Mouse (Mus musculus): Measurements from ENCODE around the gene Set.
"Not testable (repeated sequence)": the region's sequence is repeated elsewhere in the genome, so short reads cannot be mapped to it uniquely, and the experiment has no call there.

Gene Set

DNA sequence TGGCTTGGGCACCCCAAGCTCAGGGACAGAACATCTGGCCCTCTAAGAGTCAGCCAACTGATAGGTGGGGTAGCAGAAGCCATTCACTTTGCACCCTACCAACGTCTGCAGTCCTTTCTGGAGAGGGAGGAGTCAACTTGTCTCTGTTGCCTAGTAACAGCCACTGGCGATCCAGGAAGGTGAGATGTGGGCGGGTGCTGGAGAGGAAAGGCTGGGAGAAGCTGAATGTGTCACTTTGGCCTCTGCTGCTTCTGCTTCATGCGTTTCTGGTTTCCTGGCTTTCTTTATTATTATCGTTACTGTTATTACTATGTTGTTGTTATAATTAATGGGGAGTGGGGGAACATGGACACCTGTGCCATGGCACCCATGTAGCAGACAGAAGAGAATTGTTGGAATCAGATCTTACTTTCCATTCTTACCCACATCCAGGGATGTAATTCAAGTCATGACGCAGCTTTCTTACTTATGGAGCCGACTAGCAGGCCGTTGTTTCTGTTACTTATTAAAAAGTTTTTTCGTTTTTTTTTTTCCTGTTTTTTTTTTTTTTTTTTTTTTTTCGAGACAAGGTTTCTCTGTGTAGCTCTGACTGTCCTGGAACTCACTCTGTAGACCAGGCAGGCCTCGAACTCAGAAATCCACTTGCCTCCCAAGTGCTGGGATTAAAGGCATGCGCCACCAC is at the start of gene Set:
Gene Set, plus strand, starts transcription at position 156 of the 682 bp plus-strand sequence.
- DNase-seq, result no peak

DNA sequence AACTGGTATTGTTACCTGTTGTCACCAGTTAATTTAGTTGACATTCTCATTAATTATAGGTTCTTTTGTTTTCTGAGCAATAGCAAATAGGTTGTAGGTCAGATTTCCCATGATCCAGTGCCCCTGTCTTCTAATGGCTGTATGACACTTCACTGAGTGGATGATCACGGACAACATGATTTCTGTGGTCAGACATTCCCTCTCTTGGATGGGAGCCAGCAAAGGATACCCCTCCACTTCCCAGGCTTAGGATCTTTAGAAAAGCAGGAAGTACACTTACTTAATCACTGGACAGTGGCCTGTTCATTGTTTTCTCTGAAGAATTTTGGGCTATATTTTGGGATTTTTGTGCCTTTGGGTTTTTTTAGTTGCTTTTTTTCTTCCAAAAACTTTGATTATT is 48.1 kb upstream of the Set start:
- no peak for DNase-seq

DNA sequence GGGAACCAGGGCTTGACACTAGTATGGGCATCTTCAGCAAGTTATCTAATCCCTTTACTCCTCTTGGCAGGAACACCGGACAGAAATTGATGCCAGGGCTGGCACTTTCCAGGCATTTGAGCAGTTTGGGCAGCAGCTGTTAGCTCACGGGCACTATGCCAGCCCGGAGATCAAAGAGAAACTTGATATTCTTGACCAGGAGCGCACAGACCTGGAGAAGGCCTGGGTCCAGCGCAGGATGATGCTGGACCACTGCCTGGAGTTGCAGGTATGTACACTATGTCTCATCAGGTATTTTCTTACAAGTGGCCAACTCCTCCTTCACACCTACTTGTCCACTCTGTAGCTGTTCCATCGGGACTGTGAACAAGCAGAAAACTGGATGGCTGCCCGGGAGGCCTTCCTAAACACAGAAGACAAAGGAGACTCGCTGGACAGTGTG is 46.3 kb upstream of the Set start:
- DNase-seq, result peak; percentile 96

DNA sequence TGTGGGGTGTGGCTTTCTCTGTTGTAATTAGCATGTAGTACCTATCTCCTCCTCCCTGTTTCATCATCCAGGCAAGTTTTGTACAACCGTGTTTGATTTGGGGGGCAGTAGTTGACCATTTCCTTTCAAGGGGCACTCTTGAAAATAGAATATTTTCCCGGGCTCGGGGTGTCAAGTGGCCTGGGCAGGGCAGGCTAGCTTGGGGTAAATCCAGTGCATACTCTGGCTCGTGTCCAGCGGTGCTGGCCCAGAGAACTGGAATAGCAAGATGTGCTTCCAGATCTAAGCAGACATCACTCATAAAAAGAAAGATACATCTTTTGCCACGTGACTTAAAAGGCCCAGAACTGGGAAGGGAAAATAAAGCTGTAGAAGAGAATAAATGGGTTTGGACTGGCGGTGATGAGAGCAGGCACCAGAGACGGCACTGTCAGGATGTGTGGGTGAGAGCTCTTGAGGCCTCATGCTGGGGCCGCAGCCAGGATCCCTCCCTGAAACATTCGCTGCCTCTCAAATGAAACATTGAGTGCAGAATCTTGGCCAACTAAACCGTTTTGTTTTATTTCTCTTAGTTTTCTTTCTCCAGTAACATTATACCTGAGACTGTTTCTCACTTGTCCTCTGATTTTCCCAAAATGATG is 42.7 kb upstream of the Set start:
- peak; percentile 91 for DNase-seq

GRCm38 (mm10) chr2:30025454-30025853 is 31.7 kb upstream of the Set start:
- DNase-seq, result peak; percentile 93

GRCm38 (mm10) chr2:30026997-30027396 is 30.2 kb upstream of the Set start:
- DNase-seq, result no peak

GRCm38 (mm10) chr2:30032244-30032846 is 24.8 kb upstream of the Set start:
- peak; percentile 90 for DNase-seq

GRCm38 (mm10) chr2:30032957-30033356 is 24.2 kb upstream of the Set start:
- peak; percentile 88 for DNase-seq

DNA sequence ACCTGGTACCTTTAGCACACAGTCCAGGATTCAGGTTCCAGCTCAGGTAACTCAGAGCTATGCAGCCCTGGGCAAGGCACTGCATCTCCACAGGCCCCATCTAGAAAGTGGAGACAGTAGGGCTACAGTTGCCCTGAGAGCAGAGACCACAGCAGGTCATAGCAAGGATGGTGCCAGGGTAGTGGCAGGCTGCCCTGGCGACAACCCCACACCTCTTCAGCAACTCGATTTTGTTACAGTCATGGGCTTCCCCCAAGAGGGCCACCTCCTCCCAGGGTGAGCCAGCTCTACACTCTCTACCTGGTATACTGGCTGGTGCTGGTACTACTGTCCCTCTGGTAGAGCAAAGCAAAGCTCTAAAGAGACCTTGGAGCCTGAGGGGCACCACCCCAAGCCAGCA is 19.4 kb upstream of the Set start:
- DNase-seq, result no peak

- DNase-seq, result no peak
Observed at GRCm38 (mm10) chr2:30038370-30038769, 18.8 kb upstream of the Set start.

DNA sequence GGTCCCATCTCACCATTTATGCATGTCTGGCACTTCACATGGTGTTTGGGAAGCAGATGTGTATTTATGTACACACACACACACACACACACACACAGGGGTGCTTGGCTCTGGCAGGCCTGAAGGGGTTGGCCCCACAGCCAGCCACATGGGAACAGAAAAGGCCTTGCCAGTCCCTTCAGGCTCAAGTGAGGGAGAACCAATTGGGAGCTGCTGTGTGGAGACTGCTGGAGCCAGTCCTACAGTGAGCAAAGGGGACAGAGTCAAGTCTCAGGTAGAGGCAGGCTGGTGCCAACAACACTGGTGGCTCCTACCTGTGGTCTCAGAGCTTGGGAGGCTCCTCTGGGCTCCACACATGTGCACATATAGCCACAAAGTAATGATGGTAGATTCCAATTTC is 17.5 kb upstream of the Set start:
- no peak for DNase-seq

DNA sequence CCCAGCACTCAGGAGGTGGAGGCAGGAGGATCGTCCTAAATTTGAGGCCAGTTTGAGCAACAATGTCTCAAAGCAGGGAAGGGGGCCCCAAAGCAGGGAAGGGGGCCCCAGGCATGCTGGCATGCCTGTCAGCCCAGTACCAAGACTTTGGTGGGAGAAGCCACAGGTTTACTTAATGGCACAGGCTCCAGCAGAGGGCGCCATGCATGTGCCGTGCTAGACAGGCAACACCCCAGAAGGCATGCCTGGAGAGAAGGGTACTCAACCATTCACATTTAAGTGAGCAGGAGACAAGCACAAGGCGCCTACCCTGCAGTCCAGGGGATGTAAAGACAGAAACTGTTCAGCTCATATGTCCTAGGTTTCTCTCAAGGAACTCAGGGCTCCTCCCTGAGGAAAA is 14.7 kb upstream of the Set start:
- peak; percentile 95 for DNase-seq

DNA sequence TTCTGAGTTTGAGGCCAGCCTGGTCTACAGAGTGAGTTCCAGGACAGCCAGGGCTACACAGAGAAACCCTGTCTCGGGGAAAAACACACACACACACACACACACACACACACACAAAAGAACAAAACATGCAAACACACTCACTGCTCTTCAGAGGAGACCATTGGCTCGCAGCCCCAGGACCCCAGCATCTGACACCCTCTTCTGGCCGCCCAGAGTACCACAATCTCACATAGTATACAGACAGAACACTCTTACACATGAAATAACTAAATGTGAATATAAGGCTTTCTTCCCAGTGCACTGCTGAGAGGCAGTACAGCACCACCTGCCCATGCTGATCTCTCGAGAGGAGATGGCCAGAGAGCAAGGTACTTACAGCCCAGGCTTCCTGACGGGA is 12.6 kb upstream of the Set start:
- DNase-seq, result no peak

DNA sequence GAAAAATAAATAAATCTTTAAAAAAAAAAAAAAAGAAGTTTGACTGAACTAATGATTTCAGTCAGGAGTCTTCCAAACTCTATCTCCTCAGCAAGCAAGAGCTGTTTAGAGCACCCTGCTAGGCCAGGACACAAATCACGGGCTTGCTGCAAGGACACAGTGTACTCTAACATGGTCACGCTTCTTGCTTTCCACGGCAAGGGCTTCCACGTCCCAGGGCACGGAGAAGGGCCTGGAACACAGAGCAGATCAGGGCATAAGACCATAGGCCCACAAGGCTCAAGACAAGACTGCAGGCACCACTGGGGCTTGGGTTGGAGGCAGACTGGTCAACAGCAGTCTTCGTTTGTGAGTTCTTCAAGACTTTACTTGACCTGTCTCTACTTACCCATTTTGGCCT is 10.1 kb upstream of the Set start:
- peak; percentile 87 for DNase-seq

- no peak for DNase-seq
Observed at GRCm38 (mm10) chr2:30048101-30048501, 9.1 kb upstream of the Set start.

DNA sequence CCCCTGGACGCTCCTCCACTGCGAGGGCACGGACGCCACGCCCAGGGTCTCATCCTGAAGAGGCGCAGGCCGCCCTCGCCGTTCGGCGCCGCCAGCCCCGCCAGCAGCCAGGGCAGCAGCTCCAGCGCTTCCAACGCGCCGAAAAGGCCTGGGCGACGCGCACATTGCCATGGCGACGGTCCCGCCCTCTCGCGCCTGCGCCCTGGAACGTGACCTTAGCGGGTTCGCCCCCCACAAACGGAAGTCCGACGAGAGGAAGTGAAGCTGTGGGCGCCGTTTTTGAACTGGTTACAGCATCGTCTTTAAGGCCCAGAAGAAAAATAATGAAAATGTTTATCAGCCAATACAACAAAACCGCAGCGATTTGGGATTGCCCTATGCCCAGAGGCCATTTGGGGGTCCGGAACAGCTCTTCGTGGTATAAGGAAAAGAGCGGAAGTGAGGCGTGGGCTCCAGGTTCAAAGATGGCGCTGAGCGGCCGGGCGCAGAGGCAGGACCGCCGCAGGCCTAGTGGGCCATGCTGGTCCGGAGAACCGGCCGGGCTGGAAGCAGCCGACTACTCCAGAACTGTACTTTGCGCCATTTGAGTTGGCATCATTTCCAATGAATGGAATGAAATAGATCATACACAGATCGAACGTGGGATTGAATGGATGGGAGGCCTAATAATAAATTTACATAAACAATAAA is 8.3 kb upstream of the Set start, which contains the start of gene Wdr34:
Gene Wdr34, minus strand, starts transcription at position 183 of the 690 bp plus-strand sequence.
- peak; percentile 99 for DNase-seq

DNA sequence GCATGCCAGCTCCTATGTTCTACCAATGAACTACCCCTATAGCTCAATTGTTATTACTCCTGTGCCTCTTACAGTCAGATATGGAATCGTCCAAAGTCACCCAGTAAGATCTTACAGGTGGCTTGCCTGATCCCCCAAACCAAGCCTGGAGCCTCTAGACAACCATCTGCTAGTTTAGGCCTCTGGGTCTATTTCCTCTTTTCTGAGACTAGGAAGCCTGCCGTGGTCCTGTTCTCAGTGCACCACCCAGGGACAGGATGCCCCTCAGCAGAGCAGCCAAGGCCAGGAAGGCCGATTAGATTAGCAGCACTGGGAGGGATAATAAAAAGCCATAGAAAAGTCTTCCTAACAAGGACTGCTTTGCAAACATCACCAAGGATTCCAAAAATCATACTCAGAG is 7.3 kb upstream of the Set start:
- no peak for DNase-seq

DNA sequence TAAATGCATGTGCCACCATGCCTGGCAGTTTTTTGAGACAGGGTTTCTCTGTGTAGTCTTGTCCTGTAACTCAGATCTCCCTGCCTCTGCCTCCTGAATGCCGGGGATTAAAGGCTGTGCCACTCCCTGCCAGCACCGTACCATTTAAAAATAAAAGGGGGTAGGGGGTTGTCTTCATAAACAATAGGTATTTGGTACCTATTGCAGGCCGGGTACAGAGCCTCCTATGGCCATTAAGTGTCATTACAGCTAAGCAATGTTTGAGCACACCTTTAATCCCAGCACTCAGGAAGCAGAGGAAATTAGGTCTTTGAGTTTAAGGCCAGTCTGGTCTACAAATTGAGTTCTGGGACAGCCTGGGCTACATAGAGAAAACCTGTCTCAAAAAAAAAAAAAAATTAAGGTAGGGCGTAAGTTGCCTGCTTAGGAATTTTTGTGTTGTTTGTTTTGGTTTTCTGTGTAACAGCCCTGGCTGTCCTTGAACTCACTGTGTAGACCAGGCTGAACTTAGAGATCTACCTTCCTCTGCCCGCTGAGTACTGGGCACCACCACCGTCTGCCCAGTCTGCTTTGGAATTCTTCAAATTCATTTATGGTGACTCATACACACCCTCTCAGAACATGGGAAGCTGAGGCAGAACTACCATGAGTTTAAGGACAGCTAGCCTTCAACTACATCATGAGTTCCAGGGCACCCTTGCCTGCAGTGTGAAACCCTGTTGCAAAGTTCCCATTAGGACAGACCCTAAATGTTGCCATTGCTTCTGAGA is 5.0 kb upstream of the Set start:
- DNase-seq, result no peak

GRCm38 (mm10) chr2:30055310-30055709 is 1.9 kb upstream of the Set start:
- not testable (repeated sequence) for DNase-seq

- DNase-seq, result no peak
Observed at GRCm38 (mm10) chr2:30056736-30057135, 442 bp upstream of the Set start.

- no peak for DNase-seq
Observed at GRCm38 (mm10) chr2:30058418-30058817, 1.2 kb downstream of the Set start.

- peak; percentile 94 for DNase-seq
Observed at GRCm38 (mm10) chr2:30061215-30062166, 4.3 kb downstream of the Set start.
